Mouse (Mus musculus) layer of hippocampus, postnatal 36 days (tissue): ENCODE results near the gene Arhgef3. TPM values are rescaled to one million over a fixed set of nuclear protein-coding genes. Genes with fewer than 3 reads are reported as not detected.

Experiments
- DNase-seq, 2 experiments: peaks; one replicate each; pipeline ENCODE4 v3.0.0; 2022
- total RNA-seq, 2 experiments: library from RNA; stranded (reverse); gene quantifications; 2 replicates each; pipeline ENCODE4 v1.2.3; 2021

Arhgef3 gene
- total RNA-seq, 2 experiments from 2014 or later = 76.8 to 85.8 TPM

DNA sequence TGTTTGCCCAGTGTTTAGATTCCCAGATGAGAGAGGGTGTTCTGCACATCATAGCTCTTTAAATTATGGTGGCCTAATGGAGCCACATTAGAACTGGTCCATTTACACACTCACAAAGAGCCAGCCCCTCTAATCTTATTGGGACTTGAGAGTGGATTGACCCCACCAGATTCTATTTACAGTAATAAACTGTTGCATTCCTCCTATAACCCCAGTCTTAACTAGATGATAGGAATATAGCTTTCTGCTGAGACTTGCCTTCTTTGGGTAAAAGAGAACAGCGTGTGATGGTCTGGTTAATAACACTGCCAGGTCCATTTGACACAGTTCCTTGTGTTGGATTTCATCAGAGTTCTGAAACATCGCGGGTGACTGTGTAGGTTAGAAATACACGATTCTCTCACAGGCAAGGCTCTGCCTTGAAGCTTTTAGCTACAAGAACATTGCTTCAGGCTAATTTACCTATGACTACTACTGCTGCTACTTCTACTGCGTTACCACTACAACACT, 268.7 kb downstream of the Arhgef3 start:
- DNase-seq = no peak

DNA sequence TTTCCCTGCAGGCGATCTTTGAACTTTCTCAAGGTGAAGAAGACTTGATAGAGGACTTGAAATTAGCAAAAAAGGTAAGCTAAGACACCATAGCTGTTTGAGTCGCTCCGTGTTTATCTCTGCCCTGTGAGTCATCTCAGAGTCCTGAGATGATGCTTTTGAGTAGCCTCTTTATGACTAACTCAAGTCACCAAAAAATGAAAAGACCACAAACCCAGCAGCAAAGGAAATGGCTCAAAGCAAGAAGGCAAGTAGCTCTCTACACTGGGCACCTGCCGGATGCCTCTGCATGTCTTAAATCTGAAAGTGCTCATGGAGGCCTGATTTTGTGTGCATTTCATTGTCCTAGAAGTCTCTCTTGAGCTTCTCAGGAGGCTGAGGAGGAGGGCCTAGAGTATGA, 269.4 kb downstream of the Arhgef3 start:
- DNase-seq = no peak

DNA sequence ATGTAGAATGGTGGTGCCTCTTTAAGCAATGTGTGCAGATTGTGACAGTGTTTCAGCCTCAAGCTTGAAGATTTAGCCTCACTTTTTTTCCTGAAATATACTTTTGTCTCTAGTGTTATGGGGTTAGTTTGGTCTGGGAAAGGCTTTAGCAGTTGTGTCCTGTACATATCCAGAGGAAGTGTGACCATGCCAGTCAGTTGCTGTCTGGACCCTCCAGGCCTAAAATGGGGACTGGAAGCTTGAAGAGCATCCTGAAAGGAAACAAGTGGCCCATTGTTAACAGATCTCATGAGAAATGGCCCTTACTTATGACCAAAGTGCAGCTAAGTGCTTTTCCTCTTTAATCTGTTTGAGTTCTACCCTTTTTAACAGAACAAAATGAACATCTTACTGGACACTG, 273.9 kb downstream of the Arhgef3 start:
- no peak for DNase-seq

DNA sequence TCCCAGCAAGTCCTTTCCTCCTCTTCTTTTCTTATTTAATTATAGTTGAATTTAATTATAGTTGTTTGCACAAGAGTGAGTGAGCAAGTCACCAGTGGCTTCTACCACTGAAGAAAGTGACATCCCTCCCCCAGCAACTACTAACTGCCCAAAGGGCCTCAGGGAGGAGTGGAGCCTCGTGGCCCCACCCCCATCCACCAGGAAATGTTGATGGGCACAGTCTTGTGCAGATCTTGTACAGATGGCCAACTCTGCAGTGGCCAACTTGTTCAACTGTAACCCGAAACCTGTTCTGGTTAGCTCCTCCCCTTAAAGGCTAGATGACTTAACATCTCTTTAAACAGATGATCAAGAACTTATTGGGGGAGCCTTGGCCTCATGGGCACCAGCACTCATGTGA, 275.0 kb downstream of the Arhgef3 start:
- no peak for DNase-seq

DNA sequence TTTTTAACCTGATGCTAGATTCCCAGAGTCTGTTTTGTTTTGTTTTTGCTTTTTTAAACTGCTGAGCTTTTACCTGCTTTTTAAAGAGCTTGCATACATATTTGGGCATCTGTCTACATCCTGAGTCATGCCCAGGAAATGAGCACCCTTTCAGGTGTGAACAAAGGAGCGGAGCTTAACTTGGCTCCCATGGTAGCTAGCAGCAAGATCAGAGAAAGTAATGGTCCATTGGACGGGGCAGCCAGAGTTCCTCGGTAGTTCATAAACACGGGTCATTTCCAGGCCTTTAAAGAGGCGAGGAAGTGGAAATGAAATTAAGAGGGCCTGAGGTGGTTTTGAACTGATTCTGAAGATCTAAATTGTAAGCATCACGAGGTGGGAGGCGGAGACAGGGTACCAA, 276.0 kb downstream of the Arhgef3 start:
- DNase-seq = no peak

DNA sequence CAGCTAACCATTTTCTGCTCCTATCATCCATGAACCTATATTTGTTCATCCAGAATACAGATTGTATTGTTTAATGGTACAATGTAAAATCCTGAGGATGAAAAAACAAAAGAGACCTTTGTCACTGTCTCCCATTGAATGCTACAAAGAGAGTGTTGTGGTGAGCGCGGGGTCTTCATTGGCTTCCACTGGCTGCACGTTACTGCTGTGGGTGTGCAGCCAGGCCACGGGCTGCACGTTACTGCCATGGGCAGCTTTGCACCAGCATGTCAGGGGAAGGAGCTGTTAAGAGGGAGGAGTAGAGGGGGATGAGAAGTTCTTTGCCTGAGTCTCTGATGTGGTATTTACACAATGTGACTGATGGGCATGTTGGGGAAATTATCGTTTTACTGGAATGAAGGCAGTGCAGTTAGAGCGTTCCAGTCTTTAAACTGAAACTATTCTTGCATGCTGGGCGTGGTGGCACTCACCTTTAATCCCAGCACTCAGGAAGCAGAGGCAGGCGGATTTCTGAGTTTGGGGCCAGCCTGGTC, 277.1 kb downstream of the Arhgef3 start:
- no peak for DNase-seq

DNA sequence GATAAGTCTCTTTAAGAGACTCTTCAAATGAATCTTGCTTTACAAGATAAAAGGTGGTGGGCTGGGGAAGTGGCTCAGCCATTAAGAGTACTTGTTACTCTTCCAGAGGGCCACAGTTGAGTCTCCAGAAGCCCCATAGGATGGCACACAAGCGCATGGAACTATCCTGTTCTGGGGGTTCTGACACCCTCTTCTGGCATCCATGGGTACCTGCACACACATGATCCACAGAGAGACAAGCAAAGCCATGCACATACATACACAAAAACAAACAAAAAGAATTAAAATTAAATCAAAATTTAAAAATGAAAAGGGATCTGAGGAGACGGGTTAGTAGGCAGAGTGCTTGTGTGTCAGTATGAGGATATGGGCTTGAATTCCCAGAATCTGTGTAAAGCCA, 278.0 kb downstream of the Arhgef3 start:
- DNase-seq = no peak

DNA sequence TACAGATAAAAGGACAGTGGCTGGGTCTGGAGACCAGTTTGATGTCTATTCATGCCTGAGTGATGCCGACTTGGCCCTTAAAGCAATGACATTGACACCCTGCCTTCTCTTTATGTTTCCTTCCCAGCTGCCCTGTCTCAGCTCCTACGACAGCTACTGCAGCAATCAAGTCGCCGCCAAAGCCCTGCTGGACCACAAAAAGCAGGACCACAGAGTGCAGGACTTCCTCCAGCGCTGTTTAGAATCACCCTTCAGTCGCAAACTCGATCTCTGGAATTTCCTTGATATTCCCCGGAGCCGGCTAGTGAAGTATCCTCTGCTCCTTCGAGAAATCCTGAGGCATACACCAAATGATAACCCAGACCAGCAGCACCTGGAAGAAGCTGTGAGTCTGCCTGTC, 279.1 kb downstream of the Arhgef3 start:
- no peak for DNase-seq

DNA sequence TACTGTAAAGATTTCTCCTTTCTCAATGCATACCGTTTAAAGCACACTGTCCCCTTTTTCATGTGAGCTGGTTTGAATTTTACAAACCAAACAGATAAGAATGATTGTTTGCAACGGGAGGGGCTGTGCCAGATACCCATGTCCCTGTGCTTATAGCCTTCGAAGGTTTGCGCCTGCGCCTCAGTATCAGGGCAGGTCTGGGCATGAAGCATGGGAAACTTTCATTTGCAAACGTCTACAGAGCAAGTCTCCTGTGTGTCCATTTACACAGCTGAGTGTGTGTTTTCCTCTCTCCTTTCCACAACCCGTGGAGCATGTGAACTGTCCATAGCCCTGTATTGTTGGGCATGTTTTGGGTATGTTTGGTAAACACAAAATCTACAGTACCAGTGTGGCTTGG, 281.7 kb downstream of the Arhgef3 start:
- DNase-seq = no peak

DNA sequence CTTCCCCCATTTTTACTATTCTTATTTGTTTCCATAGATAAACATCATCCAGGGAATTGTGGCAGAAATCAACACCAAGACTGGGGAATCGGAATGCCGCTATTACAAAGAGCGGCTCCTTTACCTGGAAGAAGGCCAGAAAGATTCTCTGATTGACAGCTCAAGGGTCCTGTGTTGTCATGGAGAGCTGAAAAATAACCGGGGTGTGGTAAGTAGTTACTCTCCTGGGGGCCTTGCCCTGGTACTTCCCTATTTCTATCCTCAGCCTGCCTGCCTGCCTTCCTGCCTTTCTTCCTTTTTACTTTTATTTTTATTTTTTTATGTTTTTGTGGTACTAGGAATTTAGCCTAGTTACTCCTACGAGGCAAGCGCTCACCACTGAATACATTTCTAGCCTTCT, 282.8 kb downstream of the Arhgef3 start:
- DNase-seq = no peak

DNA sequence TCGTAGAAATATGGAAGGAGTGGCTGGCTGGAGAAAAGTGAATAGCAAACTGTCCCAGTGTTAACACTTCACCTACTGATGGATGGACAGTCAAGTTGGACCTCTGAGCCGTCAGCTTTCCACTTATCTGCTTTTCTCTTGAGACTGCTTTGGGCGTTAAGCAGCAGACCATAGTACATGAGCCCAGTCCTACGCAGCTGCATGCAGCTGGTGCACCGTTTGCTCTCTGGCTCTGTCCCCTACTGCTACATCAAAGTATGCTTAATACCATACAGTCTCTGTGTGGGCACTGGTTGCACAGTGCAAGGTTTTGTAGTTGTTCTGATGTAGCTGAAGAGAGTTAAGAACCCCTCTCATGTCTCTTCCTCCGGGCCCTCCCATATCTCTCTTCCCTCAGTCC, 285.8 kb downstream of the Arhgef3 start:
- DNase-seq = no peak

DNA sequence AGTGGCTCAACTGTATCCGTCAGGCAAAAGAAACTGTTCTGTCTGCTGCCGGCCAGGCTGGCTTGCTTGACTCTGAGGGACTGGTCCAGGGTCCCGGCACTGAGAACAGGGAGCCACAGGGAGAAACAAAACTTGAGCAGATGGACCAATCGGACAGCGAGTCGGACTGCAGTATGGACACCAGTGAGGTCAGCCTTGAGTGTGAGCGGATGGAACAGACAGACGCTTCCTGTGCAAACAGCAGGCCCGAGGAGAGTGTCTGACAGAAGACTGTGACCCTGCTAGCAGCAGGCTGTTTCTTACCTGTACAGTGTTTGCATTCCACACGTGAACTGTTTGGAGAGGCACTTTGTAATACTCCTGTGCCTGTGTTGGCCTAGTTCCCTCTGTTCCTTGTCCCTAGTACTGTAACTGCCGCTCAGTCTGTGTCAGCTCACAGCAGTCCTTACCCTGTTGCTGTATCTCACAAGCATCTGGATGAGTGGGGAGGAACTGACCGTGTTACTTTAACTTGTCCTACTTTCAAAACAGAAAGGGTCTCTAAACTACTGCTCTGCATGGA, 287.1 kb downstream of the Arhgef3 start:
- DNase-seq = no peak

DNA sequence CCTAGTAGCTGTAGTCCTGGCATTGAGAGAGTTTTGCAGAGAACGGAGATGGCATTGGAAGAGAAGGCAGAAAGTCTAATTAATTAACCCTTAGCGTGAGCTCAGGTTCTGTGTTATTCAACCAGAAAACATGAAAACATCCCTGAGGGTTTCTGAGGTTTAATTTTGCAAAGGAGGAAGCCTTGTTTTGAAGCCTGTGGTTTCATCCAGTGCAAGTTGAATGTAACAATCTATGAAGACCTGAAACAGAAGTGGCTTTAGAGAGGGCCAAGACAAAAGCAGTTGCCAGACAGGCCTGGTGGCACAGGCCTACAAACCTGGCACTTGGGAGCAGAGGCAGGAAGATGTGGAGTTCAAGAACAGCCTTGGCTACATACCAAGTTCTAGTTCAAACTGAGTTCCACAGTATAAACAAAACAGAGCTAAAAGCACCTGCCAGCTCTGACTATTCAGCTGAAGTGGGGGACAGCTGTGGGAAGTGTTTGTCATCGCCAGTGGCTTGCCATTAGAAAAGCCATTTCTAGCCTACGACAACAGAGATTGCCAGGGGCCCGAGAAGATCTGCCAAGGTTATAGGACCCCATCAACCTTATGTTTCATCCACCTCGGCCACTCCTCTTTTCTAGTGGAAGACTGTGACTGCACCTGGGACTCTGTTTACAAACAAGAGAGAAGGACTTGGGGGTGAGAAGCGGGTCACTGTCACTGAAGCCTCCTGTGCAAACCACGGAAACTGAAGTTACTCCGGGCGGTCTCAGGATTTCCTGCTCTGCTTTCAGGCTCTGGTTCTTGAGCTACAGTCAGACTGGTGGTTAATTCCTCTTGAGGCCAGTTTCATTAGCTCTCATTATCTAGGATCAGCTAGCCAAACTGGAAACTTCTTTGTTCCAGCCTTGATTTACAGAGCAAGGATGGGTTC, 287.9 kb downstream of the Arhgef3 start:
- DNase-seq = no peak

DNA sequence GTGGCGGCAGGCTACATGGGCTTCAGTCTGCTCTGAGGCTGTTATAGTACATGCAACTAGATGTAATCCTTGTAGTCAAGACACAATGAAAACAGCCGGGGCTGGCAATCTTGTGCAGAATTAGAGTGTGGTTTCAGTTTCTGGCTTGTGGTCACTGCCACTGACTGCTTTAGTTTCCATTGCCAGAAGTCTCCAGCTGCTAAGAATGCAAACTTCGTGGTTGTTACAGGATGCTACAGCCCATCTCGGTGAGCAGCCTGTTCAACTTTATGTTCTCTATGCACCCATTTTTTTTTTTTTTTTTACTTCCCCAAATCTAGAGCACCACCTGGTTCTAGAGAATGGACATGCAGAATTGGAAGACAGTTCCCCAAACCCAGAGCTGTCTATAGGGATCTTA, 290.8 kb downstream of the Arhgef3 start:
- no peak for DNase-seq

DNA sequence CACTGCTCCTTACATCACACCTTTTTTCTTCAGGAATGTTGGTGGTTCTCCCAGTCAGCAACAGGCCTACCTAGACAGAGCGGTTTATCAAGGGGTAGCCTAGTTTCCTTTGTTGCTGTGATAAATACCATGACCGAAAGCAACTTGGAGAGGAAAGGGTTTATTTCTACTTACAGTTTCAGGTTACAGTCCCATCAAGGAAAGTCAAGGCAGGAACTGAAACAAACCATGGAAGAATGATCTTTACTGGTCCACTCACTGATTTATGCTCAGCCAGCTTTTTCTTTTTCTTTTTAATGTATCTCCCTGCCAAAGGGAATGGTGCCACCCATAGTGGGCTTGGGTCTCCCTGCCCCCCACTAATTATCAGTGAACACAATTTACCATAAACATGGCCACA, 291.2 kb downstream of the Arhgef3 start:
- DNase-seq = no peak

DNA sequence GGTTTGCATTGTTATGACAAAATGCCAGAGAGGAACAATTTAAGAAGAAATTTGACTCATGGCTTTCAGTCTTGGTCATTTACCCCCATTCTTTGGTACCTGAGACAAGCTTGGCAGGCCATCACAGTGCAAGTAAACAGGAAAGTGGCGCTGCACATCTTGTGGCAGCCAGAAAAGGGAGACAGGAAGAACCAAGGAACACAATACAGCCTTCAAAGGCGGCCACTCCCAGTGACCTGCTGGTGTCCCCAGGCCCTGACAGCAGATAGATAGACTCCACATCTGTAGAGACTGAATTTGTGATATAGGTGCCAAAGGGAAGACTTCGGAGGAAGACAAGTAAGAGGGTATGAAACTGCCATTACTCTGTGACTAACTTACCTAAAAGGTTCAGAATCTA, 293.5 kb downstream of the Arhgef3 start:
- no peak for DNase-seq

DNA sequence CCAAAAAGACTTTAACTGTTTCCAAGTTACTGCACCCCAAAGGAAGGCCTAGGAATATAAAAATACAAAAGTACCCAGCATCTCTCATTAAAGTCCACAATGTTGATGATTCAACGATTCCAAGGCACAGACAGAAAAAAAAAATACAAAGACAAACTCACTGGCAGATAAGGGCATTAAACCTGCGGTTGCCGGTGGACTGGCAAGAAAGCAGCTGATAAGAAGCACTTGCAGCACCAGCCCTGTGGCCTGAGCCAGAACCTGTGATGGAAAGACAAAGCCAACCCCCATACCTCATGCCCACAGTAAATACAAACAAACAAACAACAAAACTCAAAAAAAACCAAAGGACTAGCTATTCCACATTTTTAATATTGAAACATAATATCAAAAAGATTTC, 295.0 kb downstream of the Arhgef3 start:
- no peak for DNase-seq

DNA sequence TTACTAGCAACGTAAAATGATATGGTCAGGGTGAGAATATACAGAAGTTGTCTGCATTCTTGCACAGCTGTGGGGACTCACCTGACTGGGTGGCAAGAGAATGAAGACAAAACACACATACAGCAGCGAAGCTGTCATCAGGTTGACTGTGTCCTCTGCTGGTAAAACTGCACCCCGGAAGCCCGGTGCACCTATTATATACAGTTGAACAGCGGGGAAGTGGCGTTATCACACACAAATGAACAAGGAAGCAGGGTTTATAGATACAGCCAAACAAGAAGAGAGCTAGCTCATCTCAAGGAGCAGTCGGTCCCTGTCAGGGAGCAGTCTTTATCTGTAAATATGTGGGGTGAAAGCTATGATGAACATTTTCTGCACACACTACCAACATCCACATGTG, 296.8 kb downstream of the Arhgef3 start:
- DNase-seq = no peak

DNA sequence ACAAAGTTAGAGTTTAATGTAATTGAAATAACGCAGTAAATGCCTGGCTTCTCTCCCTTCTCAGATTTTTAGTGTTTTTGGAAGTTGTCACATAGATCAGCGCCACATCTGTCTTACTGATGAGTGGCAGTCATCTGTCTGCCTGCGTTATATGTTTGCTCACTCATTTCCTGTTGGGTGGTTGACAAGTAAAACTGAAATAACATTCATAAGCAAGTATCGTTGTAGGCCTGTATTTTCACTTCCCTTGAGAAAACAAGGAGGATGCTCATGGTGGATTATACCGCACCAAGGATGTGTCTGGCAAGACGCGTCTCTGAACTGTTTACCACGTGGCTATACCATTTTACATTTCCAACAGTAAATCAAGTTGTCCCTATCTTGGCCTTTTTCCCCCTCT, 298.0 kb downstream of the Arhgef3 start:
- DNase-seq = no peak

DNA sequence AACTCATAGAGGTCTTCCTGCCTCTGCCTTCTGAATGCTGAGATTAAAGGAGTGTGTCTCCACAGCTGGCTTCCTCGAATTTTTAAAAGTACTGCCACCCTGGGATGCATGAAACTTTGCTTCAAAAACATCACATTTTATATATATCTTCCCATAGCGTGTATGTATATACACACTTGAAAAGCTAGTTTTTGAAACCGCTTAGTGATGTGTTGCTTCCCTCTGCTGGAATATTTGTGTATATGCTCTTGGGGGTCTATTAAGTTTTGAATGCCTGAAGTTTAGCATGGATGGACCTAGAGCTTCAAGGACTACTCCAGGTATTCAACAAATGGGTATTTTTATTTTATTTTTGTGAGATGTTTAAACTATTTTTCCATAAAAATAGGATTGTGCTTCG, 299.3 kb downstream of the Arhgef3 start:
- DNase-seq = no peak

DNA sequence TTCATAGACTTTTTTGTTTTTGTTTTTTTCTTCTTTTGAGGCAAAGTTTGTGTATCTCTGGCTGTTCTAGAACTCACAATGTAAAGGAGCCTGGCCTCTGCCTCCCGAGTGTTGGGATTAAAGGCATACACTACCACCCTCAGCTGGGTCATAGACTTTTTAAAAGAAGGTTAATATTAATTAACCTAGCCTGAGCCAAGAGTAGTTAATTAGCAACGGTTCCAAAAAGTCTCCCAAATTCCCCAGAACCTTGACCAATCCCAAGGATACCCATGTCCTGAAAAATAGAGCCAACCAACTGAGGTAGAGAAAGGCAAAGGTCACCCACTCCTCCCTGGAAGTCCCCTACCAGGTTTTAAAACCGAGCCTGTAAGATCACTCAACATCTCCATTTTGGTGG, 306.1 kb downstream of the Arhgef3 start:
- no peak for DNase-seq

DNA sequence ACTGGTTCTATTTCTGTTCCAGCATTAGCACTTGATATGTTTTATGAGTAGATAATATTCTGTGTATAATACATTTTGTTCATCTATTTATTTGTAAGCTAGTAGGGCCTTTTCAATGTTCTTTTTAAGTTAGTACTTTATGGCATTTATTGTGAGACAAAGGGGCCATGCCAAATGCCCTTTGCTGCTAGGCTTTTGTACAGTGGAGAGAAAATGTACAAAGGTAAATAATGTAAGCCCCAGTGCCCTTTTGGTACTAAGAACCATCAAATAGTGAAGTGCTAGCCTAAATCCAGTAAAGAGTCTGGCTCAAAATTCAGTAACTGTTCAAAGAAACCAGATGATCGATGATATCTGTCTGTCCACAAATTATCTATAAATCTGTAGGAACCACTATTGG, 307.6 kb downstream of the Arhgef3 start:
- DNase-seq = no peak

DNA sequence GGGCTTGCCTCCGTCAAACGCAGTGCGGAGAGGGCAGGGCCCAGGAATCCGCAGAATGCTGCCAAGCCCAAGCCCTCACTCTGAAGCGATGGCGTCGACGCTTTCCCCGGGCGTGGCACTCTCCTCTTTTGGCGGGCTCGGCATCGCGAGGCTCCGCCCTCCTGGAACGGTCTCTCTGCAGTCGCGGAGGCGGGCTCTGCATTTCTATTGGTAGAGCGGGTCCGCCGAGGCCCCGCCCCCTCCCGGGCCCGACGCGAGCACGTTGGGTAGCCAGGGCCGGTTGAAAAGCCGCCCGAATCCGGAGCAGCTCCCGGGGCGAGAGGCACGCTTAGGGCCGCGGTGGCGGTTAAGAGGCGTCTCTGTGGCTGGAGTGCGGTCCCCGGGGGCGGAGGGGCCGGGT, 313.9 kb downstream of the Arhgef3 start, which contains the start of gene Fam208a:
TSS of gene Fam208a (plus strand) at position 262 of the 400 bp plus-strand sequence.
- DNase-seq = peak; percentile 92 to 93
